Mouse (Mus musculus) stomach, embryonic 16.5 days (tissue): ENCODE data around the gene Smco3. TPM values are rescaled to one million over a fixed set of nuclear protein-coding genes. Genes with fewer than 3 reads are reported as not detected.

Experiments
- microRNA-seq: library from miRNA; unstranded; fragments of <30 nt; microRNA quantifications from one replicate; pipeline ENCODE4, GENCODE M21; 2016
- polyA plus RNA-seq: library from polyadenylated mRNA; unstranded; fragments of >200 nt; fragmentation: Nextera tagmentation; extraction: Ambion mirVana; gene quantifications from 2 replicates; pipeline ENCODE4 v1.2.1, GENCODE M21; 2015

Gene Smco3
- polyA plus RNA-seq, 1 experiment from 2014 or later = 2.2 TPM

Small RNA genes within 50 kb of the gene (microRNA-seq; reads per million reads assigned to microRNA genes)
- not detected for gene Gm44364

Other genes starting within 250 kb of the Smco3 start
- 32.8 and 37.3 TPM in 2 replicates for gene Plbd1, start 173.5 kb downstream of the Smco3 start, polyA plus RNA-seq
- gene Gucy2c, start 53.7 kb downstream of the Smco3 start, polyA plus RNA-seq = 8.5 and 8.7 TPM in 2 replicates
- gene Hist4h4, start 31.0 kb downstream of the Smco3 start, polyA plus RNA-seq = 0.83 and 0.89 TPM in 2 replicates
- gene H2afj, start 27.2 kb downstream of the Smco3 start, polyA plus RNA-seq = 180 and 196 TPM in 2 replicates
- 0.46 and 2.6 TPM in 2 replicates for gene BC049715, start 7.8 kb downstream of the Smco3 start, polyA plus RNA-seq
- 85.0 and 90.8 TPM in 2 replicates for gene Wbp11, start 7.2 kb downstream of the Smco3 start, polyA plus RNA-seq
- 6.9 and 7.9 TPM in 2 replicates for gene Art4, start 22.3 kb upstream of the Smco3 start, polyA plus RNA-seq
- 224 and 245 TPM in 2 replicates for gene Mgp, start 40.4 kb upstream of the Smco3 start, polyA plus RNA-seq
- 41.0 and 44.8 TPM in 2 replicates for gene Erp27, start 86.7 kb upstream of the Smco3 start, polyA plus RNA-seq
- gene Pde6h, start 88.4 kb upstream of the Smco3 start, polyA plus RNA-seq = 0.06 TPM in 1 of 2 replicates, not detected in the other
- 57.8 and 69.5 TPM in 2 replicates for gene Arhgdib, start 106.4 kb upstream of the Smco3 start, polyA plus RNA-seq